Mouse (Mus musculus): ENCODE results near the gene Gpkow.
"Not testable (repeated sequence)": the region's sequence is repeated elsewhere in the genome, so short reads cannot be mapped to it uniquely, and the experiment has no call there.

Gpkow gene

GRCm38 (mm10) chrX:7690486-7690885 is 6.4 kb upstream of the Gpkow start:
- DNase-seq = no peak

DNA sequence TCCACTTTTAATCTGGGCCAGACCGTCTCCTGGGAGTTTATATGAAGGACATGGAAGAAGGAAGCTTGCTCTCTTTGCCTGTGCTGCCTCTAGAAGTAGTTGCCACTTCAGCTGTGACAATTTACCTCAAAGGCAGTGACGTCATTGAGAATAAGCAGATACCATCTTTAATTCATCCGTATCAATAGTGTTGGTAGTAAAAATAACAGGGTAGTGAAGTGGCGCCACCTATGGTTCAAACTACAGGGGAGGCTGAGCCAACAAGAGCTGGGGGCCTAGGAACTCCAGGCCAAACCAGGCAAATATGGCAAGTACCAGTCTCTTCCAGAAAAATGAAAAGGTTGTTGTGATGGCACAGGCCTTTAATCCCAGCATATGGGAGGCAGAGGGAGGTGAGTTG is 4.1 kb upstream of the Gpkow start:
- DNase-seq = no peak

DNA sequence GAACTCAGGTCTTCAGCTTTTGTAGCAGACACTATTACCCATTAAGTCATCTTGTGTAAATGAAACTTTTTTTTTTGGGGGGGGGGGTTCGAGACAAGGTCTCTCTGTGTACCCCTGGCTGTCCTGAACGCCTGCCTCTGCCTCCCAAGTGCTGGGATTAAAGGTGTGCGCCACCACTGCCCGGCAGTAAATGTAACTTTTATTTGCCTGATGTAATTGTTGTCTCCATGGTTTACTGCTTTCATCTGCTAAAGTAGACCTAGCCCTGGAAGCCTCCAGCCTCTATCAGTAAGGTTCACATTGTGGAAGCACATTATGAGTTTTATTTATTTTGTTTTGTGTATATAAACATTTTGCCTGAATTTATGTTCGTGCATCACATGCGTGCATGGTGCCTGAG is 411 bp upstream of the Gpkow start:
- DNase-seq = no peak

GRCm38 (mm10) chrX:7713764-7714134 is 16.8 kb downstream of the Gpkow start:
- DNase-seq = not testable (repeated sequence)

DNA sequence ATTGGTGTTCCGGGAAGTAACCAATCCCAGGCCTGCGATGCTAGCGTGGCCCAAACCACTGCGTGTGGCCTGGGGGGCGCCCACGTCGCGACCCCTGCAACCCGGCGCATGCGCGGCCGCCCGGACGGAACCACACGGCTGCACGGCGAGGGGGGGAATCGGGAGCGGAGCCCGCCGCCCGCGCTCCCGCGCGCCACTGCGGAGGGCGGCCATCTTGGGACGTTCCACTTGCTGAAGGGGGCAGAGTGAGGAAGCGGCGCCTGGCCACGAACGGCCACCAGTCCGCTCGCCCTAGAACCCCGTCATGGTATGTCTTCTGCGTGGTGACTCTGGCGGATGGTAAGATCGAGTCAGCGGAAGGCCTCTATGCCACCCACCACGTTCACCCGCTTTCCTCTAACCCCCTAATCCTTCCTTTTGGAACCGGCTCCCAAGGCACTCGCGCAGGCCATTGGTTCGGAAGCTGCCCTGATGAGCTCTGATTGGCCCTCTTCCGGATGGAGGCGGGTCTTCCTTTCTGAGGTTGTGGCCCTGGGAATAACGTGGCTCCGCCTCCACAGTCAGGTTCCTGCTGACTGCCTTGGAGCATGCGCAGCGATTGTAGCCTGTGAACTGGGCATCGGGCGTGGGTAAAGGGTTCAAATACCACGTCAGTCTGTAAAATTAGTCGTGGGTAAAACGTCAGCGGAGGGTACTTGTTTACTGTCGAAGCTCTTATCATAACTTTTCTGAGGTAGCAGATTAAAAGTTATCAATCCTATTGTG is 17.4 kb downstream of the Gpkow start, which contains the start of gene Wdr45:
Gene Wdr45, plus strand, starts transcription at position 199 of the 765 bp plus-strand sequence.
- DNase-seq = peak; percentile 81

DNA sequence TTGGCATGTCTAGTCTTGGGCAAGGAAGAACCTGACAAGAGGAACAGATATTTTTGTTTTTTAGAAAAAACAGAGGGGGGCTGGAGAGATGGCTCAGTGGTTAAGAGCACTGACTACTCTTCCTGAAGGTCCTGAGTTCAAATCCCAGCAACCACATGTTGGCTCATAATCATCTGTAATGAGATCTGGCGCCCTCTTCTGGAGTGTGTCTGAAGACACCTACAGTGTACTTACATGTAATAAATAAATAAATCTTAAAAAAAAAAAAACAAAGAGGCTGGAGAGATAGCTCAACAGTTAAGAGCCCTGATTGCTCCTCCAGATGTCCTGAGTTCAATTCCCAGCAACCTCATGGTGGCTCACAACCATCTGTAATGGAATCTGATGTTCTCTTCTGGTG is 19.1 kb downstream of the Gpkow start:
- not testable (repeated sequence) for DNase-seq

GRCm38 (mm10) chrX:7721514-7722281 is 24.8 kb downstream of the Gpkow start, which contains the start of gene Gm45208:
Gene Gm45208, plus strand, starts transcription at chrX:7722245.
- DNase-seq = peak; percentile 53

DNA sequence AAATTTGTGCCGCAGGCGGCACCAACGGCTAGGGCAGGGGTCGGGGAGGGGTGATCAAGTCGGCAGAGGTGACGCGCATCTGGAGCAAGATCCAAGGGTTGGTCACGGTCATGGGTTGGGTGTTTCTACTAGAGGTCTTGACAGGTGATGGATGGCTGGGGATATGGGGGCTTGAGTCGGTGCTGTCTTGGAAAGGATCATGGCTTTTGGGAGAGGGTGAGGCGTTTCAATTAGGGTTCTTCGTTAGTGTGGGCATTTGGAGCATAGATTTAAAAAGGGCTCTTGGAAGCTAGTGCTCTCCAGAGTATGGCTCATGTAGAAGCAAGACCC is 25.3 kb downstream of the Gpkow start:
- no peak for DNase-seq

- DNase-seq = no peak
Measured at GRCm38 (mm10) chrX:7722691-7723090, 25.8 kb downstream of the Gpkow start.

- no peak for DNase-seq
Measured at GRCm38 (mm10) chrX:7724135-7724534, 27.2 kb downstream of the Gpkow start.

- no peak for DNase-seq
Measured at GRCm38 (mm10) chrX:7725841-7726240, 28.9 kb downstream of the Gpkow start.

- DNase-seq = no peak
Measured at GRCm38 (mm10) chrX:7727176-7727575, 30.2 kb downstream of the Gpkow start.

DNA sequence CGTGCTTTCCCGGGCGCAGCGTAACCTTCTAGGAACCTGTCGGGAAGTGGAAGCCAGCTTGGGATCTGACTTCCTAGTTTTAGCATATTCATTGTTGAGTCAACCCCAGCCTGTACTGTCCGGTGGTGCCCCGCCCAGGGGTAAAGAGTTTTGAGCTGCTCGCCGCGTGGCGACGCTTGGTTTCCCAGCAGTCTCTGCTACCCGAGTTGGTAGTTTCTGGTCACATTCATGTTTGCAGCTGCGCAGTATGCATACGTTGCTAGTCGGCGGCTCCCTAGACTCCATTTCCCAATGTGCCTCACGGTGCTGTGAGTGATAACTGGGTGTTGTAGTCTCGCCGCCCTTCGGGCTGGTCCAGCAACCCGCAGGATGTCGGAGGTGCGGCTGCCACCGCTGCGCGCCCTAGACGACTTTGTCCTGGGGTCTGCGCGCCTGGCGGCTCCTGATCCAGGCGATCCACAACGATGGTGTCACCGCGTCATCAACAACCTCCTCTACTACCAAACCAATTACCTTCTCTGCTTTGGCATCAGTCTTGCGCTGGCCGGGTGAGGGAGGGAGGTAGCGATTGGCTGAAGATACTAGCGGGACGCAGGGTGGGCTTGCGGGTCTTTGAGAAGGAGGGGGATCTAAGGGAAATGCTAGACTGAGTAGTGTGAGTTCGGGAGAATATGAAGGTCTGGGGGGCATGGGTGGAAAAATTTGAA is 31.4 kb downstream of the Gpkow start, which contains the start of gene Praf2:
Gene Praf2, plus strand, starts transcription at position 225 of the 707 bp plus-strand sequence.
- DNase-seq = peak; percentile 66

DNA sequence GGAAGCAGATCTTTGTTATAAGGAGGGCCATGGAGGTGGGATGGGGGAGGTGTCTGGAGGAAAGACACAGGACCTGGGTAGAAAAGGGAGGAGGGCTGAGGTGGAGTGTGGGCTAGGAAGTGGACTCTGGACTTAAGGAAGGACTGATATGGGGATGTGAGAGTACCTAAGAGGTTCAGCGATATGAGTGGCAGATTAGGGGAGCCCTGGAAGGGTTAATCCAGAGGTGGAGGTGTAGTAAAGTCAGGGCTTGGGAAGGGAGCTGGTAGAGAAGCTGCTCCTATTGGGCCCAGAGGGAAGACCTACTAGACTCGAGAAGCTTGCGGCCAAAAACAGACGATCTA is 32.0 kb downstream of the Gpkow start:
- DNase-seq = no peak

- DNase-seq = peak; percentile 66
Measured at GRCm38 (mm10) chrX:7733571-7734156, 36.7 kb downstream of the Gpkow start.

DNA sequence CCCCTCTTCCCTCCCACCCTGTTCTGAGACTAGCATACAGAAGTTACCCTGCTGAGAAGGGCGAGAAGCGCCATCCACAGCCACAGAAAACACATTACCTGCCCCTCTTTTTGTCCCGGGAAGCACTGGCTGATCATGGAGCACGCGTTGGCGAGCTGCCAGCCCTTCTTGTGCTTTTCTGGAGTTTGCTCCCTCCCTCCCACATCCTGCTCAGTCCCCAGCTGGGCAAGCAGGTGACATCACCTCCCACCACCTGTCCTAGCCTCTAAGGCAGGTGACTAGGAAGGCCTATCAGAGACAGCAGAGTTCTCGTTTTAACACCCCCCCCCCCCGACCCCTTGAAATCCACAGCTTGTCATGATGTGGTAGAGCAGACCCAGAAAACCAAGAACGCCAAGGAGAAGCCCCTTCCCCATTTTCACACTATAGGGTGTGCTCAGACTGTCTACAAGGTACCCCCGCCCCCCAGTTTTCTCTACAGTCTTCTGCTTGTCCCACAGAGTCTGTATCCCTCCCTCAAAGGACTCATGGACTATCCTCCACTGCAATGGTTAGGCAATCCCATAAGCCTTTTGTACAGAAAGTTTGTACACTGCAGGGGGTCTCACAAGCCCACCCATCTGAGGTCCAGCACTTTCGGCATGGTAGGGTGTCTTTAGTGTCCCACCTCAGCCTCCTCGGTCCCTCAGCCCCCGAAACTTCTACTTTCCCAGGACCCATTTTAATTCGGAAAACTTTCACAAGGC is 42.6 kb downstream of the Gpkow start:
- DNase-seq = no peak

- DNase-seq = no peak
Measured at GRCm38 (mm10) chrX:7740082-7740819, 43.3 kb downstream of the Gpkow start.

GRCm38 (mm10) chrX:7741103-7741502 is 44.2 kb downstream of the Gpkow start:
- DNase-seq = no peak

GRCm38 (mm10) chrX:7743470-7743869 is 46.5 kb downstream of the Gpkow start:
- no peak for DNase-seq

DNA sequence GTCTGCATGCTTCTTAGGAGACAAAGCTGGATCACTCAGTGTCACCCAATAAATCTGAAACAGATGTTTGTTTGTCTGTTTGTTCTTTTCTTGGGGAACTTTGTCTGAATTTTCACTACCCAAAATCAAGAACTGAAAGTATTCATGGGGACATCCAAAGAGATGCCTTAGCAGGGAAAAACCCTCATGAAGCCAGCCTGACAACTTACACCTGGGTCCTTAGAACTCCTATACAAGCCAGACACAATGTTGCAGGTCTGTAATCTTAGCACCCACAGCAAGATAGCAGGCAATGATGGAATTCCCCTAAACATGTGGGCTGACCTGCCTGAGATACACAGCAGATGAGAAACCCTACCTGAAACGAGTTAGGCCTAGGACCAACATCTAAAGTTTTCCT is 48.0 kb downstream of the Gpkow start:
- DNase-seq = no peak

GRCm38 (mm10) chrX:7745429-7745828 is 48.5 kb downstream of the Gpkow start:
- DNase-seq = no peak
